ENCODE assay signal across 23 mouse cellular contexts in genomic region chr1:170301686-170302085, GRCm38 (mm10). TPM values are rescaled to one million over a fixed set of nuclear protein-coding genes. Genes with fewer than 3 reads are reported as not detected.
"Had no signal": no experiment of that assay in that cellular context is flagged by ENCODE, and none has a peak within 500 bp of the region (broad histone marks: within the 10 kb centered on the region; RNA-seq: fewer than 3 reads in every experiment).

No protein-coding gene starts in this region.

- H3K27me3 ChIP-seq: liver, embryonic 15.5 days; lung, embryonic 15.5 days; midbrain, embryonic 13.5 days; midbrain, embryonic 15.5 days; neural tube, embryonic 12.5 days had no signal

- H3K4me3 ChIP-seq: liver, embryonic 15.5 days; lung, embryonic 15.5 days; megakaryocyte, embryonic 14.5 days; midbrain, embryonic 13.5 days; midbrain, embryonic 15.5 days; neural tube, embryonic 12.5 days had no signal

- H3K27ac ChIP-seq: liver, embryonic 15.5 days; lung, embryonic 15.5 days; macrophage; midbrain, embryonic 13.5 days; midbrain, embryonic 15.5 days; neural tube, embryonic 12.5 days had no signal

- H3K9ac ChIP-seq: liver, embryonic 15.5 days; liver, postnatal 0 days; lung, embryonic 15.5 days; midbrain, embryonic 13.5 days; midbrain, embryonic 15.5 days; neural tube, embryonic 12.5 days had no signal

- DNase-seq: liver, postnatal 0 days; lung, adult 2 months; lung, postnatal 14 days; lung, postnatal 36 days; right cerebral cortex, postnatal 14 days; thymus, adult 18-20 months; thymus, postnatal 14 days; thymus, postnatal 36 days had no signal

- H3K4me1 ChIP-seq: liver, embryonic 15.5 days; lung, embryonic 15.5 days; midbrain, embryonic 13.5 days; midbrain, embryonic 15.5 days; neural tube, embryonic 12.5 days had no signal

- H3K36me3 ChIP-seq: liver, embryonic 15.5 days; lung, embryonic 15.5 days; midbrain, embryonic 13.5 days; midbrain, embryonic 15.5 days had no signal

RNA-seq across cellular contexts. Expression of gene Spata46, which starts 6.9 kb away (rescaled TPM):
- total RNA-seq: megakaryocyte progenitor cell, adult 5-6 weeks; midbrain, postnatal 0 days; monocyte, adult 5-6 weeks; neutrophil, adult 5-6 weeks had no signal
- polyA plus RNA-seq: lung, adult 2 months; macrophage; spleen, adult 2 months; thymus, postnatal 0 days had no signal

RNA-seq across cellular contexts. Expression of gene Sh2d1b1, which starts 24.6 kb away (rescaled TPM):
- total RNA-seq: midbrain, postnatal 0 days had no signal
- polyA plus RNA-seq: midbrain, embryonic 11.5 days; midbrain, embryonic 13.5 days; midbrain, postnatal 0 days; neural tube, embryonic 14.5 days had no signal
